In genomic region chr3:108166486-108167211, GRCm38 (mm10) we compare ENCODE assay signal across 8 mouse cellular contexts. TPM values are rescaled to one million over a fixed set of nuclear protein-coding genes. Genes with fewer than 3 reads are reported as not detected.
DNase-seq lines count a peak whose midpoint lies in the region; ATAC-seq lines count a peak whose summit lies in the region.

No protein-coding gene starts in this region.

- 0 out of 2 replicates have a peak, but pooled peaks cover 3% of the 10 kb centered on the region for H3K27me3 ChIP-seq in heart, embryonic 11.5 days (ENCODE audit: control insufficient read depth, insufficient read depth, low read length)
- H3K27me3 ChIP-seq in embryonic facial prominence, embryonic 12.5 days, result 0 out of 2 replicates have a peak, but pooled peaks cover 5% of the 10 kb centered on the region
- H3K27me3 ChIP-seq in heart, embryonic 12.5 days (replicated peaks), result peaks cover 19% of the 10 kb centered on the region; the same call in 1 of the 2 replicates
- no peaks in the 10 kb centered on the region for H3K27me3 ChIP-seq in stomach, embryonic 16.5 days (ENCODE audit: control insufficient read depth, insufficient read depth, low read length)

- no peaks in the 10 kb centered on the region for H3K9me3 ChIP-seq in heart, embryonic 11.5 days (replicated peaks; ENCODE audit: control insufficient read depth, low read length)
- H3K9me3 ChIP-seq in embryonic facial prominence, embryonic 12.5 days, result no peaks in the 10 kb centered on the region
- H3K9me3 ChIP-seq in heart, embryonic 12.5 days (replicated peaks), result no peaks in the 10 kb centered on the region
- no peaks in the 10 kb centered on the region for H3K9me3 ChIP-seq in stomach, embryonic 16.5 days (replicated peaks; ENCODE audit: control insufficient read depth, low read length)

- no peak overlapping the region for H3K4me3 ChIP-seq in heart, embryonic 11.5 days (ENCODE audit: low read depth, low read length)
- no peak overlapping the region for H3K4me3 ChIP-seq in embryonic facial prominence, embryonic 12.5 days
- no peak overlapping the region for H3K4me3 ChIP-seq in heart, embryonic 12.5 days
- no peak overlapping the region for H3K4me3 ChIP-seq in stomach, embryonic 16.5 days (replicated peaks; ENCODE audit: low read length)

- H3K27ac ChIP-seq in heart, embryonic 11.5 days (ENCODE audit: low read depth, low read length), result no peak overlapping the region
- H3K27ac ChIP-seq in embryonic facial prominence, embryonic 12.5 days, result peak overlapping the region; percentile 74
- no peak overlapping the region for H3K27ac ChIP-seq in heart, embryonic 12.5 days (ENCODE audit: poor library complexity, severe bottlenecking)
- peak overlapping the region; percentile 37; the same call in 1 of the 2 replicates for H3K27ac ChIP-seq in stomach, embryonic 16.5 days (ENCODE audit: low read length)

- DNase-seq in heart, adult 18-20 months, result peak; percentile 55 to 78
- peak; percentile 84 for DNase-seq in kidney, postnatal 10 days
- peak; percentile 61 to 91 for DNase-seq in lung, postnatal 4 days
- DNase-seq in spleen, postnatal 4 days (ENCODE audit: low spot score in 2 of 2), result no peak

- no peak for ATAC-seq in heart, embryonic 11.5 days (replicated peaks; ENCODE audit: insufficient number of reproducible peaks, low FRiP score, low TSS enrichment)
- ATAC-seq in embryonic facial prominence, embryonic 12.5 days (ENCODE audit: insufficient number of reproducible peaks, insufficient read depth, low FRiP score, low TSS enrichment), result 0 out of 2 replicates have a peak, but pooled peaks have one; percentile 42
- ATAC-seq in heart, embryonic 12.5 days (ENCODE audit: insufficient number of reproducible peaks, low FRiP score), result no peak
- ATAC-seq in stomach, embryonic 16.5 days (ENCODE audit: insufficient read depth, low FRiP score), result peak; percentile 57; the same call in 1 of the 2 replicates

- no peak overlapping the region for H3K9ac ChIP-seq in heart, embryonic 11.5 days (ENCODE audit: low read depth, low read length)
- no peak overlapping the region; the same call in none of the 2 replicates for H3K9ac ChIP-seq in embryonic facial prominence, embryonic 12.5 days
- 0 out of 2 replicates have a peak overlapping the region, but pooled peaks have one; percentile 25 for H3K9ac ChIP-seq in heart, embryonic 12.5 days
- no peak overlapping the region; the same call in 1 of the 2 replicates for H3K9ac ChIP-seq in stomach, embryonic 16.5 days (ENCODE audit: low read length)

- peaks cover 4% of the 10 kb centered on the region for H3K4me1 ChIP-seq in heart, embryonic 11.5 days (ENCODE audit: control insufficient read depth, insufficient read depth, low read length)
- peaks cover 41% of the 10 kb centered on the region for H3K4me1 ChIP-seq in embryonic facial prominence, embryonic 12.5 days
- H3K4me1 ChIP-seq in heart, embryonic 12.5 days (replicated peaks), result peaks cover 5% of the 10 kb centered on the region
- peaks cover 16% of the 10 kb centered on the region for H3K4me1 ChIP-seq in stomach, embryonic 16.5 days (ENCODE audit: control insufficient read depth, insufficient read depth, low read length)

- no peaks in the 10 kb centered on the region for H3K36me3 ChIP-seq in heart, embryonic 11.5 days (ENCODE audit: control insufficient read depth, insufficient read depth, low read length)
- no peaks in the 10 kb centered on the region for H3K36me3 ChIP-seq in embryonic facial prominence, embryonic 12.5 days
- no peaks in the 10 kb centered on the region for H3K36me3 ChIP-seq in heart, embryonic 12.5 days
- H3K36me3 ChIP-seq in stomach, embryonic 16.5 days (ENCODE audit: control insufficient read depth, insufficient read depth, low read length), result no peaks in the 10 kb centered on the region

- H3K4me2 ChIP-seq in heart, embryonic 11.5 days, result no peak overlapping the region
- 0 out of 2 replicates have a peak overlapping the region, but pooled peaks have one; percentile 9 for H3K4me2 ChIP-seq in embryonic facial prominence, embryonic 12.5 days (replicated peaks)
- H3K4me2 ChIP-seq in heart, embryonic 12.5 days, result no peak overlapping the region
- no peak overlapping the region for H3K4me2 ChIP-seq in stomach, embryonic 16.5 days (ENCODE audit: low read depth, low read length)

- WGBS in heart, embryonic 11.5 days (ENCODE audit: insufficient replicate concordance), result 27% methylated on average over 10 of the region's 11 CpGs
- WGBS in embryonic facial prominence, embryonic 12.5 days, result 3% methylated on average over 8 of the region's 11 CpGs
- 28% methylated on average over 10 of the region's 11 CpGs for WGBS in heart, embryonic 12.5 days
- 26% methylated on average over 9 of the region's 11 CpGs for WGBS in stomach, embryonic 16.5 days

RNA-seq across cellular contexts. Expression of gene Gpr61, which starts 12.0 kb away (rescaled TPM):
- not detected for total RNA-seq in heart, adult 18-20 months (2021)
- 0.13 and 0.16 TPM in 2 replicates for polyA plus RNA-seq in heart, embryonic 11.5 days (2014; fragmentation: Nextera tagmentation; extraction: Ambion mirVana)
- polyA plus RNA-seq in embryonic facial prominence, embryonic 12.5 days (2016; fragmentation: Nextera tagmentation; extraction: Ambion mirVana), result 0.36 and 0.43 TPM in 2 replicates
- polyA plus RNA-seq in heart, embryonic 12.5 days (2016; fragmentation: Nextera tagmentation; extraction: Ambion mirVana), result 0.19 and 0.27 TPM in 2 replicates
- polyA plus RNA-seq in stomach, embryonic 16.5 days (2015; fragmentation: Nextera tagmentation; extraction: Ambion mirVana), result 0.15 and 0.20 TPM in 2 replicates

RNA-seq across cellular contexts. Expression of gene Amigo1, which starts 19.5 kb away (rescaled TPM):
- total RNA-seq in heart, adult 18-20 months (2021), result 10 to 100 TPM; 18.2 to 19.4 TPM
- polyA plus RNA-seq in heart, embryonic 11.5 days (2014; fragmentation: Nextera tagmentation; extraction: Ambion mirVana), result 1.3 and 1.9 TPM in 2 replicates
- polyA plus RNA-seq in embryonic facial prominence, embryonic 12.5 days (2016; fragmentation: Nextera tagmentation; extraction: Ambion mirVana), result 7.9 and 8.5 TPM in 2 replicates
- polyA plus RNA-seq in heart, embryonic 12.5 days (2016; fragmentation: Nextera tagmentation; extraction: Ambion mirVana), result 4.5 and 5.0 TPM in 2 replicates
- 2.4 and 3.1 TPM in 2 replicates for polyA plus RNA-seq in stomach, embryonic 16.5 days (2015; fragmentation: Nextera tagmentation; extraction: Ambion mirVana)

RNA-seq across cellular contexts. Expression of gene Gnai3, which starts 20.7 kb away (rescaled TPM):
- 10 to 100 TPM; 18.9 to 19.7 TPM for total RNA-seq in heart, adult 18-20 months (2021)
- polyA plus RNA-seq in heart, embryonic 11.5 days (2014; fragmentation: Nextera tagmentation; extraction: Ambion mirVana), result 91.3 and 102 TPM in 2 replicates
- 196 and 207 TPM in 2 replicates for polyA plus RNA-seq in embryonic facial prominence, embryonic 12.5 days (2016; fragmentation: Nextera tagmentation; extraction: Ambion mirVana)
- 94.9 and 97.0 TPM in 2 replicates for polyA plus RNA-seq in heart, embryonic 12.5 days (2016; fragmentation: Nextera tagmentation; extraction: Ambion mirVana)
- polyA plus RNA-seq in stomach, embryonic 16.5 days (2015; fragmentation: Nextera tagmentation; extraction: Ambion mirVana), result 177 and 182 TPM in 2 replicates

RNA-seq across cellular contexts. Expression of gene Cyb561d1, which starts 34.4 kb away (rescaled TPM):
- 1 to 10 TPM; 5.2 to 5.3 TPM for total RNA-seq in heart, adult 18-20 months (2021)
- 1.7 and 2.0 TPM in 2 replicates for polyA plus RNA-seq in heart, embryonic 11.5 days (2014; fragmentation: Nextera tagmentation; extraction: Ambion mirVana)
- polyA plus RNA-seq in embryonic facial prominence, embryonic 12.5 days (2016; fragmentation: Nextera tagmentation; extraction: Ambion mirVana), result 2.6 and 2.7 TPM in 2 replicates
- 3.4 and 3.7 TPM in 2 replicates for polyA plus RNA-seq in heart, embryonic 12.5 days (2016; fragmentation: Nextera tagmentation; extraction: Ambion mirVana)
- polyA plus RNA-seq in stomach, embryonic 16.5 days (2015; fragmentation: Nextera tagmentation; extraction: Ambion mirVana), result 4.3 and 4.4 TPM in 2 replicates

RNA-seq across cellular contexts. Expression of gene Atxn7l2, which starts 44.1 kb away (rescaled TPM):
- total RNA-seq in heart, adult 18-20 months (2021), result 1 to 10 TPM; 2.2 to 2.6 TPM
- 7.1 and 8.4 TPM in 2 replicates for polyA plus RNA-seq in heart, embryonic 11.5 days (2014; fragmentation: Nextera tagmentation; extraction: Ambion mirVana)
- 27.2 and 29.4 TPM in 2 replicates for polyA plus RNA-seq in embryonic facial prominence, embryonic 12.5 days (2016; fragmentation: Nextera tagmentation; extraction: Ambion mirVana)
- polyA plus RNA-seq in heart, embryonic 12.5 days (2016; fragmentation: Nextera tagmentation; extraction: Ambion mirVana), result 8.9 and 9.1 TPM in 2 replicates
- 11.5 and 12.5 TPM in 2 replicates for polyA plus RNA-seq in stomach, embryonic 16.5 days (2015; fragmentation: Nextera tagmentation; extraction: Ambion mirVana)

Comparison
In these comparisons a context has a peak if more than half of its experiments do, and no peak if none do; other contexts are left out.
1. DNase-seq: peak in heart, adult 18-20 months (2 of 2), kidney, postnatal 10 days (single experiment) and lung, postnatal 4 days (2 of 2); none in spleen, postnatal 4 days (0 of 2).
2. ATAC-seq: peak in embryonic facial prominence, embryonic 12.5 days (single experiment) and stomach, embryonic 16.5 days (single experiment); none in heart, embryonic 11.5 days (single experiment) and heart, embryonic 12.5 days (single experiment).
3. H3K27ac ChIP-seq: peak in embryonic facial prominence, embryonic 12.5 days (single experiment) and stomach, embryonic 16.5 days (single experiment); none in heart, embryonic 11.5 days (single experiment) and heart, embryonic 12.5 days (single experiment).